Mouse (Mus musculus) neural tube, embryonic 15.5 days (tissue): Measurements from ENCODE around the gene Aloxe3. TPM values are rescaled to one million over a fixed set of nuclear protein-coding genes. Genes with fewer than 3 reads are reported as not detected.

ENCODE experiments used
- ATAC-seq: fragments of 200-750 bp; cut with Nextera tagmentation; 2 replicates; pipeline ENCODE4 v1.8.0; 2017; ENCODE audit warnings: mild to moderate bottlenecking, moderate TSS enrichment, moderate library complexity; ENCODE audit not compliant: low FRiP score
- H3K27ac ChIP-seq: fragments of 300-500 bp; sonication (generic); replicated peaks from 2 replicates; pipeline ENCODE4 v1.5.1; 2015; ENCODE audit warnings: mild to moderate bottlenecking, inconsistent platforms
- H3K27me3 ChIP-seq: fragments of 300-500 bp; sonication (generic); replicated peaks from 2 replicates; pipeline ENCODE4 v1.6.1; 2015; ENCODE audit warnings: inconsistent platforms
- H3K36me3 ChIP-seq: fragments of 300-500 bp; sonication (generic); 2 replicates; pipeline ENCODE4 v1.6.1; 2015; ENCODE audit warnings: inconsistent platforms
- H3K4me1 ChIP-seq: fragments of 300-500 bp; sonication (generic); 2 replicates; pipeline ENCODE4 v1.6.1; 2015; ENCODE audit warnings: inconsistent platforms
- H3K4me2 ChIP-seq: fragments of 300-500 bp; sonication (generic); 2 replicates; pipeline ENCODE4 v1.6.1; 2015; ENCODE audit warnings: inconsistent platforms, mild to moderate bottlenecking, moderate library complexity
- H3K4me3 ChIP-seq: fragments of 300-500 bp; sonication (generic); replicated peaks from 2 replicates; pipeline ENCODE4 v1.5.1; 2015; ENCODE audit warnings: mild to moderate bottlenecking, inconsistent platforms
- H3K9ac ChIP-seq: fragments of 300-500 bp; sonication (generic); replicated peaks from 2 replicates; pipeline ENCODE4 v1.6.1; 2015; ENCODE audit warnings: mild to moderate bottlenecking, inconsistent platforms
- H3K9me3 ChIP-seq: fragments of 300-500 bp; sonication (generic); replicated peaks from 2 replicates; pipeline ENCODE4 v1.6.1; 2016; ENCODE audit warnings: inconsistent platforms
- WGBS: fragments of 180-500 bp; shearing (Covaris S2); methylation state at CpG from one replicate; pipeline ENCODE4 v1.1.7; 2015; ENCODE audit warnings: mixed read lengths; 5-methylcytosine and 5-hydroxymethylcytosine counted together
- polyA plus RNA-seq: library from polyadenylated mRNA; unstranded; fragments of >200 nt; fragmentation: Nextera tagmentation; extraction: Ambion mirVana; gene quantifications from 2 replicates; pipeline ENCODE4 v1.2.1, GENCODE M21; 2015

Gene Aloxe3
- polyA plus RNA-seq, 1 experiment from 2014 or later: 6.1 TPM

DNA sequence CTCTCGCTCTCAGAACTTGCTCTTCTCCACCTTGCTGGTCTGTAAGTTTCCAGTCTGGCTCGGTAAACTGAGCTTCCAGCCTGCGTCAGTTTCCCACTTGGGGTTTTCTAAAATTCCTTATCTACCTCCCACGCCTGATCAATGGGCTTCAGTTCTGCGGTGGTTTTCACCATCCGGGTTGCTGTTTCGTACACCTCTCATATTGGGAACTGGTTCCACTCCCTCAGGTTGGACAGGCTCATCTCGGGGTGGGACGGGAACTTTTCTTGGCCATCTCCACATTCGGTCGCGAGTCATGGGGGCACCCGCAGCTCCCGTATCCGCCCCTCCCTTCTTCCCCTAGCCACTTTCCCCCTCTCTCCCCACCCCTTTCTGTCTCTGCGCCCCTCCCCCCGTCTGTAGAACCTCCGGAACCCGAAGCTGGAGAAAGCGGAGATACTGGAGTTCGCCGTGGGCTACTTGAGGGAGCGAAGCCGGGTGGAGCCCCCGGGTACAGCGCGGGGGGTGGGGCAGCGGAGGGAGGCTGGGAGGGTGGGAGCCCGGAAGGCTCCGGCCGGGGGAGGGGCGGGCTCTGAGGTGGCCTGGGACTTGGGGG is 3.9 kb upstream of the Aloxe3 start:
- H3K36me3 ChIP-seq: no peaks in the 10 kb centered on the region
- H3K4me2 ChIP-seq: peak overlapping the region; percentile 97
- peaks cover 5% of the 10 kb centered on the region; the same call in 1 of the 2 replicates for H3K27me3 ChIP-seq
- H3K9me3 ChIP-seq: no peaks in the 10 kb centered on the region
- H3K4me1 ChIP-seq: peaks cover 63% of the 10 kb centered on the region
- no peak for ATAC-seq
- peak overlapping the region; percentile 79 for H3K27ac ChIP-seq
- 1% methylated on average over 32 of the region's 32 CpGs for WGBS
- H3K4me3 ChIP-seq: peak overlapping the region; percentile 85
- peak overlapping the region; percentile 63 for H3K9ac ChIP-seq

DNA sequence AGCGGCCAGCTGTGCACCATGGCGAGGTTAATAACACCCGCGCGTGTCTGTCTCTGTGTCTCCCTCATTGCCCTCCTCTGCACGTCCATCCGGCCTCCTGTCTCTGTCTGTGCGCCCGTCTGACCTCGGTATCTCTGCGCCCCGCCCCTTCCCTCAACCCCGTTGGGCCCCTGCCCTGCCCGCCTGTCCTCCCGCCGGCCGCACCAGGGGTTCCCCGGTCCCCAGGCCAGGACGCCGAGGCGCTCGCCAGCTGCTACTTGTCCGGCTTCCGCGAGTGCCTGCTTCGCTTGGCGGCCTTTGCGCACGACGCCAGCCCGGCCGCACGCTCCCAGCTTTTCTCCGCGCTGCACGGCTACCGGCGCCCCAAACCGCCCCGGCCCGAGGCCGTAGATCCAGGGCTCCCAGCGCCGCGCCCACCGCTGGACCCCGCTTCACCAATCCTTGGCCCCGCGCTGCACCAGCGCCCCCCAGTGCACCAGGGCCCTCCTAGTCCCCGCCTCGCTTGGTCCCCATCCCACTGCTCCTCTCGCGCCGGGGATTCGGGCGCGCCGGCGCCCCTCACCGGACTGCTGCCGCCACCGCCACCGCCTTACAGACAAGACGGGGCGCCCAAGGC is 3.3 kb upstream of the Aloxe3 start, which contains the start of gene 9130213A22Rik:
9130213A22Rik (minus strand) TSS at position 254 of the 616 bp plus-strand sequence.
- ATAC-seq: peak; percentile 48
- Histone ChIP-seq H3K27me3 (peaks cover 7% of the 10 kb centered on the region; the same call in 1 of the 2 replicates), H3K27ac (peak within 1 kb of the TSS; percentile 79), H3K4me3 (peak within 1 kb of the TSS; percentile 85), H3K4me2 (peak within 1 kb of the TSS; percentile 97), H3K36me3 (no peaks in the 10 kb centered on the region), H3K9me3 (no peaks in the 10 kb centered on the region), H3K4me1 (peaks cover 57% of the 10 kb centered on the region), H3K9ac (peak within 1 kb of the TSS; percentile 63)
- WGBS: under 1% methylated on average over 65 of the region's 66 CpGs

DNA sequence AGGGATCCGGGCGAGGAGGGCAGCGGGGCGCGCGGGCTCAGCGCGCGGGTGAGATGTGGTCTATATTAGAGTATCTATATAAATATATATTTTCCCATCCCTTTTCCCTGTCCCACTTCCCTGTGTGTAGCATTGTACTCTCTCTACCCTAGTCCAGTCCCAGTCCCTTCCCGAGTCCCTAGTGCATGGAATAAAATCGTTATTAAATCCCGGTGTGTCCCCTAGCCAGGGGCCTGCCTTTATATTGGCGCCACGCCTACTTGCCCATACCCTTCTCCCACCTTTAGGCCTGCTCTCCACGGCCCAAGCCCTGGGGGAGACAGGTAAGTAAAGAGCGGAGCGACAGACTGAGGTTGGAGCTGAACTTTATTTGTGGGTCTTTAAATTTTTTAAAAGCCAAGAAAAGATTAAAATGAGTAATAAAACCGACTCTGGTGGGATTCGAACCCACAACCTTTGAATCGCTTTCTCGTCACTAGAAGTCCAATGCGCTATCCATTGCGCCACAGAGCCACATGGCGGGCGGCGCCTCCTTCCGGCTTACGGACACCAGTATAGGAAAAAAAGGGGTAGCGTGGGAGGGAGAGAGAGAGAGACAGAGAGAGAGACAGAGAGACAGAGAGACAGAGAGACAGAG is 2.5 kb upstream of the Aloxe3 start:
- H3K27me3 ChIP-seq: peaks cover 9% of the 10 kb centered on the region; the same call in 1 of the 2 replicates
- peak overlapping the region; percentile 97 for H3K4me2 ChIP-seq
- H3K4me1 ChIP-seq: peaks cover 56% of the 10 kb centered on the region
- ATAC-seq: no peak
- peak overlapping the region; percentile 85 for H3K4me3 ChIP-seq
- no peaks in the 10 kb centered on the region for H3K9me3 ChIP-seq
- no peaks in the 10 kb centered on the region for H3K36me3 ChIP-seq
- WGBS: under 1% methylated on average over 29 of the region's 29 CpGs
- H3K9ac ChIP-seq: peak overlapping the region; percentile 63
- H3K27ac ChIP-seq: peak overlapping the region; percentile 88

DNA sequence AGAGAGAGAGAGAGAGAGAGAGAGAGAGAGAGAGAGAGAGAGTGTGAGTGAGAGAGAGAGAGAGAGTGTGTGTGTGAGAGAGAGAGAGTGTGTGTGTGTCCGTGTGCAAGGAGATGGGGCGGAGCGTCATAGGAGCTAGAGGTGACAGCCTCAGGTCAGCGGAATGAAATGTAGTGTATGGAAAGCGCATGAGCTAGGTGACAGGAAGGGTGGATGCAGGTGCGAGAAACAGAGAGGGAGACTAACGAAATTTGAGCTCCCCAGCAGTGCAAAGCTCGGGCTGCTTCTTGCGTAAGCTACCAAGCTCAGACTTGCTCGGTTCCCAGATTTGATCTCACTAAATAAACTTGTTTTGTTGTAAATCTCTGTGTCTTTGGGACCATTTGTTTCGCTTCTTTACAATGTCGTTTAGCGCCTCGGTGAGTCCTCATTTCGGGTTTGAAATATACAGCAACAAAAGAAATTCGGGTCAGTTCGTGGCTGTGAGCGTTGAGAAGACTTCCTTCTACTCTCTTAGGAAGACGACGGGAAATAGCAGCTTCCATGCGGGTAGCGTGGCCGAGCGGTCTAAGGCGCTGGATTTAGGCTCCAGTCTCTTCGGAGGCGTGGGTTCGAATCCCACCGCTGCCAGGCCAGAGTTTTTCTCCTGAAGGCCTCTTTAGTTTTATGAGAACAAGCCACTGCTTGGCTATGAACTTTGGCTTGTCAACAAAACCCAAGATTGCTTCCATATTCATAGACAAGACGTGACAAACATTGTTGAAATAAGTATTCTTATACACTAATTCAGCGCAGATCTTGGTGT is 1.8 kb upstream of the Aloxe3 start:
- peaks cover 51% of the 10 kb centered on the region for H3K4me1 ChIP-seq
- peak overlapping the region; percentile 85 for H3K4me3 ChIP-seq
- ATAC-seq: peak; percentile 74
- peak overlapping the region; percentile 62 for H3K9ac ChIP-seq
- peaks cover 14% of the 10 kb centered on the region; the same call in 1 of the 2 replicates for H3K27me3 ChIP-seq
- H3K4me2 ChIP-seq: peak overlapping the region; percentile 97
- under 1% methylated on average over 31 of the region's 31 CpGs for WGBS
- no peaks in the 10 kb centered on the region for H3K9me3 ChIP-seq
- H3K36me3 ChIP-seq: no peaks in the 10 kb centered on the region
- H3K27ac ChIP-seq: peak overlapping the region; percentile 88

DNA sequence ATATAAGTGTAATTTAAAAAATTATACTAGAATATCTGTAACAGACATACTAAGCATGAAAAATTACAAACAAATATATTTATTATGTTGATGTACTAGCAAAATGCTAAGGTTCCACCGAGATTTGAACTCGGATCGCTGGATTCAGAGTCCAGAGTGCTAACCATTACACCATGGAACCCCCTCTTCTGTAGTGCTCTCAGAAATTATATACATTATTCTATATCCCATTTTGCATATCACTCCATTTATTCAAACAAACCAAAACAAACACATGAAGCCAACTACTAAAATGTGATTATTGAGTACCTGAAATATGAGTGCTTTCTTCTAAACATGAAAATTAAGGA is 1.2 kb upstream of the Aloxe3 start:
- H3K36me3 ChIP-seq: no peaks in the 10 kb centered on the region
- peaks cover 45% of the 10 kb centered on the region for H3K4me1 ChIP-seq
- H3K4me2 ChIP-seq: peak overlapping the region; percentile 97
- peaks cover 14% of the 10 kb centered on the region; the same call in 1 of the 2 replicates for H3K27me3 ChIP-seq
- H3K27ac ChIP-seq: peak overlapping the region; percentile 88; the same call in 1 of the 2 replicates
- H3K9me3 ChIP-seq: no peaks in the 10 kb centered on the region
- peak overlapping the region; percentile 85; the same call in 1 of the 2 replicates for H3K4me3 ChIP-seq
- peak; percentile 68 for ATAC-seq
- H3K9ac ChIP-seq: no peak overlapping the region
- 2% methylated on average over 3 of the region's 3 CpGs for WGBS

DNA sequence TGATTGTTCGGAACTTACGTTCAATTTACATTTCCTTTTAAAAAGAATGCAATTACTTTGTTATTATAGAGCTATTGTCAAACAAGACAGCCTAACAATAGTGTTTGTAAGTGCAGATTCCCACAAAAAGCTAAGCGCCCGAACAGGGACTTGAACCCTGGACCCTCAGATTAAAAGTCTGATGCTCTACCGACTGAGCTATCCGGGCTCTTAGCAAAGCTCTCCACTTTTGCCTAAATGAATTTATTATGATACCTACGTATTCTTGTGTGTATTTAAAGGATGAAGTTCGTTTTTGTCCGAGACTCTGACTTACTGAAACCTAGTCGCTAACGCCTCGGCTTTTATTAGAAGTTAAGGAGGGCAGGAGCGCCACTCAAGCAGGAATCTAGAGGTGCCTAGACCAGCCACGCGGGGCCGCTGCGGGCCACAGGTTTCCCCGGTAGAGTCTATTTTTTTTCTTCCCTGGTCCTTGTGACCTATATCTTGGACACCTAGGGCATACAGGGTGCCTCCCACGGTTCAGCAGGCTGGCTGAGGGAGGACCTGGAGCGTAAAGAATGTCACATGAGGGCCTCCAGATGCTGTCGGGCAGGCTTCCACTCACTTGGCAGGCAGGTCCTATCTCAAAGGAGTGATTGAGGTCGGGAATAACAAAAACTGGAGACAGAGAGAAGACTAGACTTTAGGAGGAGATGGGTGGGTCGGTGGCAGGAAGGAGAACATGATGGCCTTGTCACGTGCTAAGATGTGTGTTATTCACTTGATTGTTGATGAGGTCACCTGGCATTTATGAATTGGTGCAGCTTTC is 450 bp upstream of the Aloxe3 start:
- peak; percentile 56 for ATAC-seq
- H3K27ac ChIP-seq: peak overlapping the region; percentile 85
- WGBS: under 1% methylated on average over 24 of the region's 24 CpGs
- peaks cover 38% of the 10 kb centered on the region for H3K4me1 ChIP-seq
- H3K27me3 ChIP-seq: peaks cover 12% of the 10 kb centered on the region
- H3K9me3 ChIP-seq: no peaks in the 10 kb centered on the region
- peak overlapping the region; percentile 85 for H3K4me2 ChIP-seq
- H3K9ac ChIP-seq: peak overlapping the region; percentile 55
- no peaks in the 10 kb centered on the region for H3K36me3 ChIP-seq
- H3K4me3 ChIP-seq: peak overlapping the region; percentile 59

DNA sequence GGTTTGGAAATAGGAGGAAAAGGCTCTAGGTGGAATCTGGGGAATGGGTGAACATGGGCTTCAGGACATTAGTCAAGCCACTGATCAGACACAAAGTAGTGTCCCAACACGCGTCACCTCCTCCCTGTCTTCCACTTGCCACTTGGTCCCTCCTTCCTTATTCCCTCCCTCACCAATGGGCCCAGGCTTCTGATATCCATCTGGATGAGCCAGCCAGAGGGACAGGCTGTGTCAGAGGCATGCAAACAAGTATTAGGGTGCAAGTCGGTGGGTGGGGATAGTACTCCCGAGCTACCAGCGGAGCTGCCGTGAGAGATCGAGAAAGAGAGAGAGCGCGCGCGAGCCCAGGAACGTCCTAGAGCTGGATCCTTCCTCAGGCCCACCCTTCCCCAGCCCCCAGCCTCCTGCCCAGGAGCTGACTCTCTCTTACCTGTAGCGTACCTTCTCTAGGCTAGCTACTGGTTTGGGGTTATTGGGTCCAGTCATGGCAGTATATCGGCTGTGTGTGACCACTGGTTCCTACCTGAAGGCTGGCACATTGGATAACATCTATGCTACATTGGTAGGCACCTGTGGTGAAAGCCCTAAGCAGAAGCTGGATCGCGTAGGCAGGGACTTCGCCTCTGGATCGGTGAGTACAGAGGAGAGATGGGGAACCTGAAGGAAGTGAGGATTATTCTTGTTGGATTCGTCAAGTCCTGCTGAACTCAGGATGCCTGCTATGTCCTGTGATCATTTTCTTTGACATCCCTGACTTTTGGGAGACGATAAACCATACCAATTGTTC is 416 bp downstream of the Aloxe3 start:
- Histone ChIP-seq H3K9ac (peak overlapping the region; percentile 55), H3K9me3 (no peaks in the 10 kb centered on the region), H3K4me2 (peak overlapping the region; percentile 85), H3K36me3 (no peaks in the 10 kb centered on the region), H3K4me3 (peak overlapping the region; percentile 59), H3K27ac (peak overlapping the region; percentile 85), H3K27me3 (peaks cover 8% of the 10 kb centered on the region; the same call in 1 of the 2 replicates), H3K4me1 (peaks cover 29% of the 10 kb centered on the region)
- ATAC-seq: no peak
- 12% methylated on average over 19 of the region's 20 CpGs for WGBS

DNA sequence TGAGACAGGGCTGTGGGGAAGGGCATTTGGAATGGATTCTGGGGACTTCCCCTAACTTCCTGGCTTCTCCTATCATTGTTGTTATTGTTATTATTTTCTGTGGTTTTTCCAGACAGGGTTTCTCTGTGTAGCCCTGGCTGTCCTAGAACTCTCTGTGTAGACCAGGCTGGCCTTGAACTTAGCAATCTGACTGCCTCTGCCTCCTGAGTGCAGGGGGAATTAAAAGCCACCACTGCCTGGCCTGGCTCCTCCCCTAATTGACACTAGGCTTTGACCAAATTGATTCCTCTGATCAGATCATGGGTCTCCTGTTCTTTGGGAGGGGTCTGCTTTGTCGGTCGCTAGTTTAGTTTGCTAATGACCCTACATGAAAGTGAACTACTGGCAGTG is 1.0 kb downstream of the Aloxe3 start:
- H3K9me3 ChIP-seq: no peaks in the 10 kb centered on the region
- H3K4me2 ChIP-seq: peak overlapping the region; percentile 85
- peaks cover 8% of the 10 kb centered on the region; the same call in 1 of the 2 replicates for H3K27me3 ChIP-seq
- 0 out of 2 replicates have a peak overlapping the region, but pooled peaks have one; percentile 85 for H3K27ac ChIP-seq
- peak overlapping the region; percentile 55; the same call in 1 of the 2 replicates for H3K9ac ChIP-seq
- H3K4me1 ChIP-seq: peaks cover 23% of the 10 kb centered on the region
- no peak for ATAC-seq
- H3K4me3 ChIP-seq: peak overlapping the region; percentile 59
- no peaks in the 10 kb centered on the region for H3K36me3 ChIP-seq
- 50% methylated on average over 2 of the region's 2 CpGs for WGBS

DNA sequence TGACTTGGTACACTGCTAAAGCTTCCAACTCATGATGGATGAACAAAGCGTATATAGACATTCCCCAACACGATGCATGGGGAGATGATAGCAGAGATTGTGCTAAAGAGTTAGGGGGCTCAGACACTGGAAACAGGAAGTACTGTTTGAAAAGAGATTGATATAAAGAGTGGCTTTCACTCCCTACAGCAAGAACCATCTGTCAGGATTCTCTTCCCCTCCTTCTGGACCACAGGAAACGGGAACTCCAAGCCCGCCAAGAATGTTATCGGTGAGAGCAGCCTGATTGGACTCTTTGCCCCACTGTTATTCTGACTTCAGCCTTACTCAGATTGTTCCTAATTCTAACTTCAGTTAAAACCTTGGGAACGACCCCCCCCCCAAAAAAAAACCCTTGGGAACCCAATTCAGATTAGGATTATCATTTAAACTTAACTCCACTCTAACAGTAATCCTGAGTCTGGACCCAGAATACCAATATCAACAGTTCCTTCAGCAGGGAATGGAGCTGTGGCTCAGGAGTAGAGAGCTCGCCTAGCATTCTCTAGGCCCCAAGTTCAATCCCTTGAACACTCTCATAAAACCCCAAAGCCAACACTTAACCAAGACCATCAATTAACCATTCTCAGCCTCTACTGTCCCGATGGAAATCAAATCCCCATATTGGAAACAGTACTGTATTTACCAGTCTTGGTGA is 2.9 kb downstream of the Aloxe3 start:
- no peak overlapping the region for H3K4me2 ChIP-seq
- no peak overlapping the region for H3K27ac ChIP-seq
- WGBS: 77% methylated on average over 8 of the region's 8 CpGs
- peaks cover 14% of the 10 kb centered on the region; the same call in 1 of the 2 replicates for H3K27me3 ChIP-seq
- no peaks in the 10 kb centered on the region for H3K9me3 ChIP-seq
- peaks cover 17% of the 10 kb centered on the region for H3K4me1 ChIP-seq
- no peak for ATAC-seq
- no peaks in the 10 kb centered on the region for H3K36me3 ChIP-seq
- no peak overlapping the region for H3K4me3 ChIP-seq
- H3K9ac ChIP-seq: no peak overlapping the region

DNA sequence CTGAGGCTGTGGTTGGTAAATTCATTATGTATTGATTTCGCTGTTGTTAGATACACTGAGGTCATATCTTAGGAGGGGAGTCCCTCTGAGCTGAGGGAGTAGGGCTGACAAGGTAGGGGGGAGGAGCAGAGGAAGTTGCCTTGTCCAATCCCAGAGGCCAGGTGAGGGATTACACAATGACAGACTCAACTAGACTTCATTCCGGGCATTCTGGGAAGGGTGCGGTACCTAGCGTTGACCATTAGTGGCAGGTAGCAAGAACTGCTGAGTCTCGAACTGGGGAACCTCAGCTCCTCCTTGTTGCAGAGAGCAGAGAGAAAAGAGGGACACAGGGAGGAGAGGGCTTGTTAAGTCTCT is 7.8 kb downstream of the Aloxe3 start:
- H3K27ac ChIP-seq: no peak overlapping the region
- no peak overlapping the region for H3K9ac ChIP-seq
- H3K9me3 ChIP-seq: no peaks in the 10 kb centered on the region
- H3K36me3 ChIP-seq: no peaks in the 10 kb centered on the region
- peak overlapping the region; percentile 40 for H3K4me3 ChIP-seq
- 20% methylated on average over 5 of the region's 5 CpGs for WGBS
- peak overlapping the region; percentile 69 for H3K4me2 ChIP-seq
- peak; percentile 54 for ATAC-seq
- peaks cover 9% of the 10 kb centered on the region; the same call in 1 of the 2 replicates for H3K27me3 ChIP-seq
- H3K4me1 ChIP-seq: peaks cover 15% of the 10 kb centered on the region
